Mouse (Mus musculus) midbrain, embryonic 13.5 days (tissue): Measurements from ENCODE around the gene Spata16. TPM values are rescaled to one million over a fixed set of nuclear protein-coding genes. Genes with fewer than 3 reads are reported as not detected.

Experiments used
- ATAC-seq: fragments of 200-750 bp; cut with Nextera tagmentation; 2 replicates; pipeline ENCODE4 v1.8.0; 2017; ENCODE audit warnings: mild to moderate bottlenecking, moderate TSS enrichment, moderate library complexity
- H3K27ac ChIP-seq: fragments of 300-500 bp; sonication (generic); 2 replicates; pipeline ENCODE4 v1.5.1; 2015; ENCODE audit warnings: inconsistent platforms, mild to moderate bottlenecking, moderate library complexity
- H3K27me3 ChIP-seq: fragments of 300-500 bp; sonication (generic); 2 replicates; pipeline ENCODE4 v1.6.1; 2015; ENCODE audit warnings: mild to moderate bottlenecking, inconsistent platforms
- H3K36me3 ChIP-seq: fragments of 300-500 bp; sonication (generic); 2 replicates; pipeline ENCODE4 v1.6.1; 2015; ENCODE audit warnings: mild to moderate bottlenecking, inconsistent platforms
- H3K4me1 ChIP-seq: fragments of 300-500 bp; sonication (generic); replicated peaks from 2 replicates; pipeline ENCODE4 v1.6.1; 2015; ENCODE audit warnings: inconsistent platforms
- H3K4me2 ChIP-seq: fragments of 300-500 bp; sonication (generic); replicated peaks from 2 replicates; pipeline ENCODE4 v1.6.1; 2015; ENCODE audit warnings: moderate library complexity, mild to moderate bottlenecking, inconsistent platforms
- H3K4me3 ChIP-seq: fragments of 300-500 bp; sonication (generic); replicated peaks from 2 replicates; pipeline ENCODE4 v1.5.1; 2015; ENCODE audit warnings: mild to moderate bottlenecking, inconsistent platforms
- H3K9ac ChIP-seq: fragments of 300-500 bp; sonication (generic); replicated peaks from 2 replicates; pipeline ENCODE4 v1.6.1; 2015; ENCODE audit warnings: mild to moderate bottlenecking, inconsistent platforms
- H3K9me3 ChIP-seq: fragments of 300-500 bp; sonication (generic); 2 replicates; pipeline ENCODE4 v1.6.1; 2016; ENCODE audit warnings: mild to moderate bottlenecking, inconsistent platforms
- WGBS: fragments of 180-500 bp; shearing (Covaris S2); methylation state at CpG from one replicate; pipeline ENCODE4 v1.1.7; 2015; 5-methylcytosine and 5-hydroxymethylcytosine counted together
- polyA plus RNA-seq: library from polyadenylated mRNA; unstranded; fragments of >200 nt; fragmentation: Nextera tagmentation; extraction: Ambion mirVana; gene quantifications from 2 replicates; pipeline ENCODE4 v1.2.1, GENCODE M21; 2015

Spata16 gene
- polyA plus RNA-seq, 1 experiment from 2014 or later, result not detected

GRCm38 (mm10) chr3:26924212-26924611, 286.8 kb downstream of the Spata16 start:
- Histone ChIP-seq H3K27ac (no peak overlapping the region), H3K9me3 (no peaks in the 10 kb centered on the region), H3K9ac (no peak overlapping the region), H3K4me3 (no peak overlapping the region), H3K36me3 (no peaks in the 10 kb centered on the region), H3K27me3 (no peaks in the 10 kb centered on the region), H3K4me1 (no peaks in the 10 kb centered on the region), H3K4me2 (no peak overlapping the region)
- no peak for ATAC-seq
- 72% methylated on average over 3 of the region's 3 CpGs for WGBS

- H3K27ac ChIP-seq, result no peak overlapping the region
- no peak overlapping the region for H3K4me3 ChIP-seq
- WGBS, result 89% methylated on average over 3 of the region's 3 CpGs
- H3K27me3 ChIP-seq, result no peaks in the 10 kb centered on the region
- no peaks in the 10 kb centered on the region for H3K4me1 ChIP-seq
- ATAC-seq, result no peak
- H3K9ac ChIP-seq, result no peak overlapping the region
- no peak overlapping the region for H3K4me2 ChIP-seq
- H3K9me3 ChIP-seq, result no peaks in the 10 kb centered on the region
- no peaks in the 10 kb centered on the region for H3K36me3 ChIP-seq
Observed at GRCm38 (mm10) chr3:26933079-26933478, 295.7 kb downstream of the Spata16 start.

GRCm38 (mm10) chr3:26936897-26937590, 299.6 kb downstream of the Spata16 start:
- Histone ChIP-seq H3K27ac (no peak overlapping the region), H3K4me3 (no peak overlapping the region), H3K4me2 (no peak overlapping the region), H3K9me3 (no peaks in the 10 kb centered on the region), H3K36me3 (no peaks in the 10 kb centered on the region), H3K9ac (no peak overlapping the region), H3K27me3 (no peaks in the 10 kb centered on the region), H3K4me1 (no peaks in the 10 kb centered on the region)
- ATAC-seq, result peak; percentile 34; the same call in 1 of the 2 replicates
- WGBS, result 73% methylated on average over 22 of the region's 22 CpGs

GRCm38 (mm10) chr3:26966776-26967175, 329.4 kb downstream of the Spata16 start:
- ATAC-seq, result no peak
- 81% methylated on average over 5 of the region's 5 CpGs for WGBS
- H3K4me3 ChIP-seq, result no peak overlapping the region

GRCm38 (mm10) chr3:26968852-26969513, 331.6 kb downstream of the Spata16 start:
- ATAC-seq, result no peak
- H3K36me3 ChIP-seq, result no peaks in the 10 kb centered on the region
- WGBS, result 96% methylated on average over 3 of the region's 3 CpGs

More at GRCm38 (mm10) chr3:26966776-26967175, 329.4 kb downstream of the Spata16 start:
- Histone ChIP-seq H3K27me3 (no peaks in the 10 kb centered on the region), H3K9me3 (no peaks in the 10 kb centered on the region), H3K4me1 (no peaks in the 10 kb centered on the region), H3K4me2 (no peak overlapping the region), H3K9ac (no peak overlapping the region), H3K27ac (no peak overlapping the region), H3K36me3 (no peaks in the 10 kb centered on the region)

GRCm38 (mm10) chr3:26970529-26970928, 333.1 kb downstream of the Spata16 start:
- Histone ChIP-seq H3K4me3 (no peak overlapping the region), H3K36me3 (no peaks in the 10 kb centered on the region), H3K27me3 (no peaks in the 10 kb centered on the region), H3K9ac (no peak overlapping the region), H3K27ac (no peak overlapping the region), H3K4me2 (no peak overlapping the region), H3K4me1 (no peaks in the 10 kb centered on the region), H3K9me3 (no peaks in the 10 kb centered on the region)
- WGBS, result 85% methylated on average over 3 of the region's 3 CpGs
- no peak for ATAC-seq

More at GRCm38 (mm10) chr3:26968852-26969513, 331.6 kb downstream of the Spata16 start:
- Histone ChIP-seq H3K9me3 (no peaks in the 10 kb centered on the region), H3K27ac (no peak overlapping the region), H3K4me1 (no peaks in the 10 kb centered on the region), H3K4me2 (no peak overlapping the region), H3K9ac (no peak overlapping the region), H3K27me3 (no peaks in the 10 kb centered on the region), H3K4me3 (no peak overlapping the region)

GRCm38 (mm10) chr3:26971276-26971675, 333.9 kb downstream of the Spata16 start:
- Histone ChIP-seq H3K4me1 (no peaks in the 10 kb centered on the region), H3K9me3 (no peaks in the 10 kb centered on the region), H3K9ac (no peak overlapping the region), H3K36me3 (no peaks in the 10 kb centered on the region), H3K4me2 (no peak overlapping the region), H3K27ac (no peak overlapping the region), H3K27me3 (no peaks in the 10 kb centered on the region), H3K4me3 (no peak overlapping the region)
- WGBS, result 40% methylated on average over 1 of the region's 1 CpGs
- no peak for ATAC-seq

GRCm38 (mm10) chr3:26972105-26972504, 334.7 kb downstream of the Spata16 start:
- H3K4me3 ChIP-seq, result no peak overlapping the region
- no peak overlapping the region for H3K4me2 ChIP-seq
- 14% methylated on average over 1 of the region's 1 CpGs for WGBS
- no peak for ATAC-seq
- no peaks in the 10 kb centered on the region for H3K9me3 ChIP-seq
- H3K36me3 ChIP-seq, result no peaks in the 10 kb centered on the region
- H3K27me3 ChIP-seq, result no peaks in the 10 kb centered on the region
- H3K27ac ChIP-seq, result no peak overlapping the region
- H3K4me1 ChIP-seq, result no peaks in the 10 kb centered on the region
- H3K9ac ChIP-seq, result no peak overlapping the region

- Histone ChIP-seq H3K9ac (no peak overlapping the region), H3K4me2 (no peak overlapping the region), H3K9me3 (no peaks in the 10 kb centered on the region), H3K36me3 (no peaks in the 10 kb centered on the region), H3K27me3 (no peaks in the 10 kb centered on the region), H3K27ac (no peak overlapping the region), H3K4me3 (no peak overlapping the region), H3K4me1 (no peaks in the 10 kb centered on the region)
- 84% methylated on average over 2 of the region's 2 CpGs for WGBS
- ATAC-seq, result no peak
Observed at GRCm38 (mm10) chr3:26979603-26980002, 342.2 kb downstream of the Spata16 start.

GRCm38 (mm10) chr3:26980371-26980770, 343.0 kb downstream of the Spata16 start:
- Histone ChIP-seq H3K9me3 (no peaks in the 10 kb centered on the region), H3K4me1 (no peaks in the 10 kb centered on the region), H3K4me2 (no peak overlapping the region), H3K27me3 (no peaks in the 10 kb centered on the region), H3K4me3 (no peak overlapping the region), H3K27ac (no peak overlapping the region), H3K36me3 (no peaks in the 10 kb centered on the region), H3K9ac (no peak overlapping the region)
- 85% methylated on average over 3 of the region's 3 CpGs for WGBS
- ATAC-seq, result no peak

- Histone ChIP-seq H3K36me3 (no peaks in the 10 kb centered on the region), H3K4me2 (no peak overlapping the region), H3K9ac (no peak overlapping the region), H3K4me3 (no peak overlapping the region), H3K4me1 (no peaks in the 10 kb centered on the region), H3K9me3 (no peaks in the 10 kb centered on the region), H3K27ac (no peak overlapping the region), H3K27me3 (no peaks in the 10 kb centered on the region)
- ATAC-seq, result no peak
- 90% methylated on average over 6 of the region's 6 CpGs for WGBS
Observed at GRCm38 (mm10) chr3:26981979-26982623, 344.7 kb downstream of the Spata16 start.

- WGBS, result 92% methylated on average over 6 of the region's 6 CpGs
- no peaks in the 10 kb centered on the region for H3K4me1 ChIP-seq
- no peak overlapping the region for H3K4me2 ChIP-seq
- H3K4me3 ChIP-seq, result no peak overlapping the region
- H3K27ac ChIP-seq, result no peak overlapping the region
- no peaks in the 10 kb centered on the region for H3K27me3 ChIP-seq
- no peaks in the 10 kb centered on the region for H3K9me3 ChIP-seq
- H3K9ac ChIP-seq, result no peak overlapping the region
- ATAC-seq, result no peak
- no peaks in the 10 kb centered on the region for H3K36me3 ChIP-seq
Observed at GRCm38 (mm10) chr3:26983749-26984148, 346.3 kb downstream of the Spata16 start.
